Mouse (Mus musculus): ENCODE results near the gene Trim7. TPM values are rescaled to one million over a fixed set of nuclear protein-coding genes. Genes with fewer than 3 reads are reported as not detected.
"Not testable (repeated sequence)": the region's sequence is repeated elsewhere in the genome, so short reads cannot be mapped to it uniquely, and the experiment has no call there.

Gene Trim7
- polyA plus RNA-seq, 1 experiment from 2014 or later, result 2.3 TPM

DNA sequence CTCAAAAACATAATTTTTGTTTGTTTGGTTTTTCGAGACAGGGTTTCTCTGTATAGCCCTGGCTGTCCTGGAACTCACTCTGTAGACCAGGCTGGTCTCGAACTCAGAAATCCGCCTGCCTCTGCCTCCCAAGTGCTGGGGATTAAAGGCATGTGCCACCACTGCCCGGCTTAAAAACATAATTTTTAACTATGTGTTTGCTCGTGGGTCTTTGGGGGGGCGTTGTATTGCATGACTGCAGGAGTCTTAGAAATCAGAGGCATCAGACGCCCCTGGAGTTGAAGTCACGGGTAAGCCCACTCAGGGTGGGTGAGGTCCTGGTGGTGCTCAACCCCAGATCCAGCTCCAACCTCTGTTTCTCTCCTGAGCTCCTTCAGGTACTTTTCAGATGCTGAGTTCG lies 34.0 kb upstream of the Trim7 start:
- not testable (repeated sequence) for H3K36me3 ChIP-seq; H3K9ac ChIP-seq; H3K4me3 ChIP-seq (replicated peaks); H3K4me2 ChIP-seq; ATAC-seq (ENCODE audit: insufficient read depth, low FRiP score, low read depth); H3K4me1 ChIP-seq; H3K9me3 ChIP-seq; H3K27me3 ChIP-seq (replicated peaks); H3K27ac ChIP-seq
- 84% methylated on average over 9 of the region's 9 CpGs for WGBS

DNA sequence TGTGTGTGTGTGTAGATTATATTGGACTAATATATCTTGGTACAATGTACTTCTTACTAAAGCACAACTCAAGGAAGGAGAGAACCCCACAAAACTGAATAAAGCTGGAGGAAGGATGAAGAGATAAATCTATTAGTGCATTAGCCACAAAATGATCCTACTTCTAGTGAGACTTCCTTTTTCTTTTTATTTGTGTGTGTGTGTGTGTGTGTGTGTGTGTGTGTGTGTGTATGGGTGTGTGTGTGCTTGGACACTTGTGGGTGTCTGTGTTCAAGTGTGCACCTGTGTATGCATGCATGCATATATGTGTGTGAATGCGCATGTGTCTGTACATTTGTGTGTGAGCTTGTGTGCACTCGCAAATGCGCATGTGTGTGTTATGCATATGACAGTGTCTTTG lies 32.8 kb upstream of the Trim7 start:
- H3K9me3 ChIP-seq, result no peaks in the 10 kb centered on the region
- no peak overlapping the region for H3K4me2 ChIP-seq
- peaks cover 12% of the 10 kb centered on the region for H3K4me1 ChIP-seq
- ATAC-seq (ENCODE audit: insufficient read depth, low FRiP score, low read depth), result no peak
- no peaks in the 10 kb centered on the region for H3K36me3 ChIP-seq
- H3K27ac ChIP-seq, result no peak overlapping the region
- 95% methylated on average over 3 of the region's 3 CpGs for WGBS
- no peak overlapping the region for H3K9ac ChIP-seq
- no peaks in the 10 kb centered on the region for H3K27me3 ChIP-seq (replicated peaks)
- no peak overlapping the region for H3K4me3 ChIP-seq (replicated peaks)

DNA sequence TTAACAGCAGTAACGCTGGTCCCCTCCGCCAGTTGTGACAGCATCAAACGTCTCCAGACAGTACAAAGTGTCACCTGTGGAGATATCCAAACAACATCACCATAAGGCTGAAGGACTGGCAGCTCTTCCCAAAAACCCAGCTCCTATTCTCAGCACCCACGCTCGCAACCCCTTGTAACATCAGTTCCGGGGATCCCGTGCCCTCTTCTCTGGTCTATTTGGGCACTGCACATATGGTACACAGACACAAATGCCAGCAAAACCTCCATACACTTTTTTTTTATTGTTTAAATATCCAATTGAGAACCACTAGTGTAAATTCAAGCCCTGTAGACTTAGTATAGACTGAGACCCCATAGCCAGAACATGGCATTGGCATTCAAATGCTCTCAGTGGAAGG lies 30.7 kb upstream of the Trim7 start:
- Histone ChIP-seq H3K4me3 (replicated peaks) (no peak overlapping the region), H3K36me3 (no peaks in the 10 kb centered on the region), H3K27ac (no peak overlapping the region), H3K9ac (no peak overlapping the region), H3K4me1 (peaks cover 17% of the 10 kb centered on the region), H3K4me2 (no peak overlapping the region), H3K9me3 (no peaks in the 10 kb centered on the region), H3K27me3 (replicated peaks) (no peaks in the 10 kb centered on the region)
- WGBS, result 87% methylated on average over 7 of the region's 7 CpGs
- ATAC-seq (ENCODE audit: insufficient read depth, low FRiP score, low read depth), result no peak

DNA sequence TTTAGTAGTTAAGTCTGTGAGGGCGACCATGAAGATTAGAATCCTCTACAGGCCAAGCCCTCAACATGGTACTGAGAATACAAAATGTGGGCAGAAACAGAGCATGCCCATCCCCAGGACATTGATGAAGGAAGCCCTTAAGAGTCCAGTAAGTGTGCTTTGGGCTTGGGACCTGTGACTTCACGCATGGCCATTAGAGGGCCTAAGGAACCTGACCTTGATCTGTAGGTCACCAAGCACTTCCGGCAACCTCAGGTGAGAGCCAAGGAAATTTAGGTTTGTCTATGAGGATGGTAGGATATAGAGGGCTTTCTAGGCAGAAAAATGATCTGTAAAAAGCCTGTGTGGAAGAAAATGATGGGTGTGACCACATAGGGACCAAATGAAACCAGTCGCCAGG lies 29.6 kb upstream of the Trim7 start:
- no peaks in the 10 kb centered on the region for H3K36me3 ChIP-seq
- no peak overlapping the region for H3K9ac ChIP-seq
- H3K9me3 ChIP-seq, result no peaks in the 10 kb centered on the region
- no peak overlapping the region for H3K27ac ChIP-seq
- H3K4me2 ChIP-seq, result no peak overlapping the region
- H3K4me3 ChIP-seq (replicated peaks), result no peak overlapping the region
- no peaks in the 10 kb centered on the region for H3K27me3 ChIP-seq (replicated peaks)
- no peak for ATAC-seq (ENCODE audit: insufficient read depth, low FRiP score, low read depth)
- 73% methylated on average over 4 of the region's 4 CpGs for WGBS
- peaks cover 15% of the 10 kb centered on the region for H3K4me1 ChIP-seq

DNA sequence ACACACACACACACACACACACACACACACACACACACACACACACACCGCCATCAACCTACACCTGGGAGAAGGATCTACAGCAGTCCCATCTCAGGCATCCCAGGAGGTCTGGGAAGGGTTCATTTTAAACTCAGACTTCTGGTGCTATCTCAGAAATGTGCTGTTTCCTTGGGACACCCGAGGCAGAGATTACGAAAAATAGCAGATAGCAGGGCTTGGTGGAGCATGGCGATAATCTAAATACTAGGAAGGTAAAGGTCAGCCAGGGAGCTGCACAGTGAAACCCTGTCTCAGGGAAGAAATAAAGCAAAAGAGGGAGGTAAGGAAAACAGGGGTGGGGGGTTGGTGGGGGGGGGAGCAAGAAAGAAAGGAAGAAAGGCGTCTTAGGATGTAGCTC lies 28.7 kb upstream of the Trim7 start:
- no peaks in the 10 kb centered on the region for H3K9me3 ChIP-seq
- no peak overlapping the region for H3K9ac ChIP-seq
- H3K4me2 ChIP-seq, result no peak overlapping the region
- ATAC-seq (ENCODE audit: insufficient read depth, low FRiP score, low read depth), result no peak
- H3K27me3 ChIP-seq (replicated peaks), result no peaks in the 10 kb centered on the region
- 77% methylated on average over 5 of the region's 5 CpGs for WGBS
- peaks cover 25% of the 10 kb centered on the region for H3K4me1 ChIP-seq
- H3K27ac ChIP-seq, result no peak overlapping the region
- H3K4me3 ChIP-seq (replicated peaks), result no peak overlapping the region
- H3K36me3 ChIP-seq, result peaks cover 9% of the 10 kb centered on the region

DNA sequence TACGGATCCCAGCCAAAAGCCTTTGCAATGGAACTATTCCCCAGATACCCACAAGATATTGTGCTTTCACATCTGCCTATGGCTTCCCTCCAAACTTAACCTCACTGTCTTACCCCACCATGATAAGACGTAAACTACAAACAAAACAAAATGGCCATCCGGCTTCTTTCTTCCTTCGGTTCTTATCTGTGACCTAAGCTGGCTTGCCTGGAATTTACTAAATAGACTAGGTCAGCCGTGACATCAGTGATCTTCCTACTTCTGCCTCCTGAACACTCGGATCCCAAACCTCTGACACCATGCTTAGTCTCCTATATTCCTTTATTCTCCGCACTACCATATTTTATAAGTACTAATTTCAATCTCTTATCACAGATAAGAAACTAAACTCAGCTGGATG lies 27.6 kb upstream of the Trim7 start:
- Histone ChIP-seq H3K27ac (no peak overlapping the region), H3K9me3 (no peaks in the 10 kb centered on the region), H3K36me3 (peaks cover 19% of the 10 kb centered on the region), H3K4me2 (peak overlapping the region; percentile 69; the same call in 1 of the 2 replicates), H3K9ac (no peak overlapping the region), H3K4me1 (peaks cover 33% of the 10 kb centered on the region), H3K27me3 (replicated peaks) (no peaks in the 10 kb centered on the region), H3K4me3 (replicated peaks) (no peak overlapping the region)
- no peak for ATAC-seq (ENCODE audit: insufficient read depth, low FRiP score, low read depth)
- 76% methylated on average over 7 of the region's 7 CpGs for WGBS

DNA sequence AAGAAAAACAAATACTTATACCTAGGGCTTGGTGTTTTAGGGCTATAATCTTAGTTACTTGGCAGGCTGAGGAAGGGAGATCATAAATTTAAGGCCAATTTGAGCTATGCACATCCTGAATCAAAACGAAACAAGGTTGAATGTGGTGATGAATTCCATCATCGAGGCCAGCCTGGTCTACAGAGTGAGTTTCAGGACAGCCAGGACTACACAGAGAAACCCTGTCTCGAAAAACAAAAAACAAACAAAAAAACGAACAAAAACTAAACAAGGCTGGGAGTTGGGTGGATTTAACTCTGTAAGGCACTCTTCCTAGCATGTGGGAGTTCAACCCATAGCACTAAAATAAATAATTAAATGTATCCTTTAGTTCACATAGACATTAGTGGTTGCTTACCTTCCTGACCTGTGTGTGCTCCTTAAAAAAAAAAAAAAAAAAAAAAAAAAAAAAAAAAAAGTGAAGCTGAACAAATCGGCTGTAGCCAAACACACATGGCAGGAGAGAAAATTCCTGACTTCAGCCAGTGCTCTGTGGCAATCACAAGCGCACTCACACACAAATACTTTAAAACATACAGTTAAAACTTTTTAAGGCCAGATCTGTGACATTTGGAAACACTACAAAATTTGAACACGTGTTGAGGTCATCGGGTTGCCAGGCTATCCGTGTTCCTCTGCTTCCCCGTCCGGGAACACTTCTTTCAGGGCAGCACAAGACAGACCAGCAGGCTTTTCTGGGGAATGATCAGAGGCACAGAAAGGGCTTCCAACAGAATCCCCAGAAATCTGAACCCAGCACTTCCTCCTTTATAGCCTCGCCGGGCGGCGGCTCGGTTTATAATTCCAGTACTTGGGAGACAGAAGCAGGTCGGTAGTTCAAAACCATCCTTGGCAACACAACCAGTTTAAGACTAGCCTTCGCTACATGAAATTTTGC lies 26.7 kb upstream of the Trim7 start:
- ATAC-seq (ENCODE audit: insufficient read depth, low FRiP score, low read depth), result no peak
- peak overlapping the region; percentile 99 for H3K27ac ChIP-seq
- peak overlapping the region; percentile 82 for H3K4me3 ChIP-seq (replicated peaks)
- H3K36me3 ChIP-seq, result peaks cover 28% of the 10 kb centered on the region
- H3K9ac ChIP-seq, result peak overlapping the region; percentile 39
- H3K4me2 ChIP-seq, result peak overlapping the region; percentile 69
- H3K9me3 ChIP-seq, result no peaks in the 10 kb centered on the region
- H3K27me3 ChIP-seq (replicated peaks), result no peaks in the 10 kb centered on the region
- WGBS, result 8% methylated on average over 18 of the region's 18 CpGs
- H3K4me1 ChIP-seq, result peaks cover 33% of the 10 kb centered on the region

DNA sequence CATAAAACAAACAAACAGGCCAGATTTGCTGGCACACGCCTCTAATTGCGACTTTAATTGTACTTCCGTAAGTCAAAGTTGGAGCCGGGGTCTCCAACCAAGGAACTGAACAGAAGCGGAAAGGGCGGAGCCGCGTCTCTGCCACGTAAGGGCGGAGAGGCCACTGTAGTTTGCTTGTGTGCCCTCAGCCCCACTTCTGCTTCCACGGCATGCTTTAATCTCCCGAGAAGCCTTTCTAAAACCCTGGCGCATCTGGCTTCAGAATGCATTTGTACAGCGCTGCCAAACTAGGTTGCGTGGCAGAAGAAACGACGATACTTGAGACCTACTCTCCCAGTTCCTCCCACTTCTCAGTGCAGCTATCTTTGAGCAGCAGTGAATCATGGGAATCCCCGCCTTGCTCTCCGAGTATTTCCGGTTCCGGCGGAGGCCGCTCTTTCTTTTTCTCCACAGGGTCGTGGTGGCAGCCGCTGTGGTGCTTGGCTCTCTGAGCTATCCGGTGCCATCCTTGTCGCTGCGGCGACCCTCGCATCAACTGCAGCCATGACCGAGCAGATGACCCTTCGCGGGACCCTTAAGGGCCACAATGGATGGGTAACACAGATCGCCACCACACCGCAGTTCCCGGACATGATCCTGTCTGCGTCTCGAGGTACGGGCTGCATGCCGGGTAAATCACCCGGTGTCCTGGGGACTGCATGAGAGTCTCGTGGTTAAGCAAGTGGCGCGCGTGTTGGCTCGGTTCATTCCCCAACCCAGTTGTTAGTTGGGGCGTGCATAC lies 25.8 kb upstream of the Trim7 start, which contains the start of gene Rack1:
Gene Rack1 (plus strand): TSS at position 412 of the 781 bp plus-strand sequence.
- Histone ChIP-seq H3K36me3 (peaks cover 36% of the 10 kb centered on the region), H3K9me3 (no peaks in the 10 kb centered on the region), H3K9ac (peak within 1 kb of the TSS; percentile 84), H3K27ac (peak within 1 kb of the TSS; percentile 99), H3K4me1 (peaks cover 33% of the 10 kb centered on the region), H3K4me2 (peak within 1 kb of the TSS; percentile 69), H3K4me3 (replicated peaks) (peak within 1 kb of the TSS; percentile 82), H3K27me3 (replicated peaks) (no peaks in the 10 kb centered on the region)
- peak; percentile 89 for ATAC-seq (ENCODE audit: insufficient read depth, low FRiP score, low read depth)
- WGBS, result under 1% methylated on average over 47 of the region's 47 CpGs

DNA sequence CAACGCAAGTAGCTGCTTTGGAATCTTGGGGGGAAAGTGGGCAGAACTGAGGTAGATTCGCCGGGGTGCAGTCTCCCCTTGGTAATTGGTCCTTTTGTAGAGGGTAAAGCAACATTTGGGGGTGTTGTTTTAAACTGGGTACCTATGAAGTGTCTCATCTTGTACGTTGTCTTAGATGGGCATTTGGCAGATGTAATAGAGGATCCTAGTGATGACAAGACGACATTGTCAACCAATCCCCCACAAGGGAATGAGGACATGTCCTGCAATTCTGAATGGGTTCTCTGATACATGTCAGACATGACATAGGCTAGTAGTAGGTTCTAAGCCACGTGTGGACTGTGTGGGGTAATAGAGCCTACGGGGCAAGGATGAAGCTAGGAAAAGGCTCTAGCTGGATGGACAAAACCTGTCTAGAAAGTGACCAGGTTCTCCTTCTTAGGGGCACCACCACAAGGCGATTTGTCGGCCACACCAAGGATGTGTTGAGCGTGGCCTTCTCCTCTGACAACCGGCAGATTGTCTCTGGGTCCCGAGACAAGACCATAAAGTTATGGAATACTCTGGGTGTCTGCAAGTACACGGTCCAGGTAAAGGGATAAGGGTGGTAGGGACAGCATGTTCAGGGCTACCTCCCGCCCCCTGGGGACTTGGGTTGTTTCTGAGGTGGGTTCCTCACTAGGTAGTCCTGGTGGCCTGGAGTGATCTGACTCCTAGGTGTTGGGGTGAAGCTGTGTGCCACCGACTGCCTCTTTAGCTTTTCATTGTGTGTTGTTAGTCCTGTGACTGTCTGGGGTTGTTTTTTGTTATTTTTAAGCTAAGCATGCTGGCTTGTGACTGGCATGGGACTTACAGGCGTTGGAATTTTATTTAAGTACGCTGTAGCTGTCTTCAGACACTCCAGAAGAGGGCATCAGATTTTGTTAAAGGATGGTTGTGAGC lies 23.8 kb upstream of the Trim7 start:
- no peaks in the 10 kb centered on the region for H3K27me3 ChIP-seq (replicated peaks)
- peak overlapping the region; percentile 84 for H3K9ac ChIP-seq
- ATAC-seq (ENCODE audit: insufficient read depth, low FRiP score, low read depth), result no peak
- peak overlapping the region; percentile 82 for H3K4me3 ChIP-seq (replicated peaks)
- H3K27ac ChIP-seq, result no peak overlapping the region
- WGBS, result 64% methylated on average over 17 of the region's 17 CpGs
- peak overlapping the region; percentile 69 for H3K4me2 ChIP-seq
- H3K36me3 ChIP-seq, result peaks cover 54% of the 10 kb centered on the region
- peaks cover 31% of the 10 kb centered on the region for H3K4me1 ChIP-seq
- H3K9me3 ChIP-seq, result no peaks in the 10 kb centered on the region

DNA sequence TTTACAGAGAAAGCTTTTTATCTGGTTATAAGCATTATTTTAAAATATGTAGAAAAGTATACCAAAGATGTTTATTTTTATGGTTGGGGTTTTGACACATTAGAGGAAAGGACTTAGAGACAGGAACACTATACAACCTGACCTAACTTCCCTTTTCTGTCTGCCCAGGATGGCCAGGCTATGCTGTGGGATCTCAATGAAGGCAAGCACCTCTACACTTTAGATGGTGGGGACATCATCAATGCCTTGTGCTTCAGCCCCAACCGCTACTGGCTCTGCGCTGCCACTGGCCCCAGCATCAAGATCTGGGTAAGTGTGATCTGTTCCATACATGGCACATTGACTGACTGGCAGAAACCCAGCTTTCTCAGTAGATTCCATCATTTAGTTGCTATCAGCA lies 22.0 kb upstream of the Trim7 start:
- Histone ChIP-seq H3K4me1 (peaks cover 19% of the 10 kb centered on the region), H3K9ac (no peak overlapping the region), H3K27ac (no peak overlapping the region), H3K4me3 (replicated peaks) (no peak overlapping the region), H3K9me3 (no peaks in the 10 kb centered on the region), H3K36me3 (peaks cover 63% of the 10 kb centered on the region), H3K4me2 (no peak overlapping the region), H3K27me3 (replicated peaks) (no peaks in the 10 kb centered on the region)
- no peak for ATAC-seq (ENCODE audit: insufficient read depth, low FRiP score, low read depth)
- 98% methylated on average over 2 of the region's 2 CpGs for WGBS

DNA sequence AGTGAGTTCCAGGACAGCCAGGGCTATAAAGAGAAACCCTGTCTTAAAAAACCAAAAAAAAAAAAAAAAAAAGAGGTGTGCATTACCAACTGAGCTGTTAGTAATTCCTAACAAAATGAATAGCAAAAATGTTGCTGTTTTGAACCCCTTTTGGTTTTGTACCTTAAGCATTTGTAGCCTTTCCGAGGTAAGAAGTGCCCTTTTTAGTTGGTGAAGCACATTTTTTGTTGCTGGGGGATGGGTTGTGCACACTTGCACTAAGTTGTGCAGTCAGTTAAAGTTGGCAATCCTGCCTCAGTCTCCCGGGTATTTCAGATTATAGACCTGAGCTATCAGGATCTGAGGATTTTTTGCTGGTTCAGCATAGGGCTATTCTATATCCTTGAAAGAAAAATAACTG lies 21.0 kb upstream of the Trim7 start:
- peaks cover 65% of the 10 kb centered on the region for H3K36me3 ChIP-seq

More for the DNA sequence above, 21.0 kb upstream of the Trim7 start:
- Histone ChIP-seq H3K4me2 (no peak overlapping the region), H3K27ac (no peak overlapping the region), H3K4me1 (peaks cover 19% of the 10 kb centered on the region), H3K9ac (no peak overlapping the region), H3K27me3 (replicated peaks) (no peaks in the 10 kb centered on the region), H3K4me3 (replicated peaks) (no peak overlapping the region), H3K9me3 (no peaks in the 10 kb centered on the region)
- ATAC-seq (ENCODE audit: insufficient read depth, low FRiP score, low read depth), result no peak
- 81% methylated on average over 2 of the region's 2 CpGs for WGBS
